Mouse (Mus musculus): ENCODE results near the gene Defa36. TPM values are rescaled to one million over a fixed set of nuclear protein-coding genes. Genes with fewer than 3 reads are reported as not detected.
"Not testable (repeated sequence)": the region's sequence is repeated elsewhere in the genome, so short reads cannot be mapped to it uniquely, and the experiment has no call there.

Gene Defa36
- 129 and 1,309 TPM in 2 replicates for polyA plus RNA-seq (2012; rRNA removed)

GRCm38 (mm10) chr8:21427111-21427510, at the start of gene Defa36:
Gene Defa36, plus strand, starts transcription at chr8:21427411.
- WGBS: no CpG with 5 or more reads among the region's 1 CpGs
- H3K36me3 ChIP-seq (ENCODE audit: control insufficient read depth, insufficient read depth, low read length): not testable (repeated sequence)

GRCm38 (mm10) chr8:21378215-21378614, 49.0 kb upstream of the Defa36 start, which contains the start of gene Defa2:
Gene Defa2, plus strand, starts transcription at chr8:21378515.
- H3K27me3 ChIP-seq (ENCODE audit: control insufficient read depth, insufficient read depth, low read length): not testable (repeated sequence)

More at GRCm38 (mm10) chr8:21427111-21427510, at the start of gene Defa36:
- not testable (repeated sequence) for H3K27ac ChIP-seq (ENCODE audit: insufficient read depth, low read depth, low read length); H3K4me1 ChIP-seq (ENCODE audit: control insufficient read depth, insufficient read depth, insufficient read length, low read length); H3K27me3 ChIP-seq (ENCODE audit: control insufficient read depth, insufficient read depth, low read length); H3K4me3 ChIP-seq (ENCODE audit: low read depth, low read length)

GRCm38 (mm10) chr8:21391511-21391910, 35.7 kb upstream of the Defa36 start, which contains the start of gene Defa33:
Gene Defa33, plus strand, starts transcription at chr8:21391811.
- not testable (repeated sequence) for H3K4me1 ChIP-seq (ENCODE audit: control insufficient read depth, insufficient read depth, insufficient read length, low read length); H3K36me3 ChIP-seq (ENCODE audit: control insufficient read depth, insufficient read depth, low read length); H3K27me3 ChIP-seq (ENCODE audit: control insufficient read depth, insufficient read depth, low read length); H3K27ac ChIP-seq (ENCODE audit: insufficient read depth, low read depth, low read length); H3K4me3 ChIP-seq (ENCODE audit: low read depth, low read length)
- WGBS: no CpG with 5 or more reads among the region's 2 CpGs

More at GRCm38 (mm10) chr8:21378215-21378614, 49.0 kb upstream of the Defa36 start, which contains the start of gene Defa2:
- H3K27ac ChIP-seq (ENCODE audit: insufficient read depth, low read depth, low read length); H3K4me1 ChIP-seq (ENCODE audit: control insufficient read depth, insufficient read depth, insufficient read length, low read length); H3K4me3 ChIP-seq (ENCODE audit: low read depth, low read length); H3K36me3 ChIP-seq (ENCODE audit: control insufficient read depth, insufficient read depth, low read length): not testable (repeated sequence)
- WGBS: no CpG with 5 or more reads among the region's 2 CpGs

- H3K4me1 ChIP-seq (ENCODE audit: control insufficient read depth, insufficient read depth, insufficient read length, low read length); H3K27ac ChIP-seq (ENCODE audit: insufficient read depth, low read depth, low read length); H3K36me3 ChIP-seq (ENCODE audit: control insufficient read depth, insufficient read depth, low read length); H3K27me3 ChIP-seq (ENCODE audit: control insufficient read depth, insufficient read depth, low read length); H3K4me3 ChIP-seq (ENCODE audit: low read depth, low read length): not testable (repeated sequence)
- no CpG with 5 or more reads among the region's 1 CpGs for WGBS
These were observed 29.2 kb downstream of the Defa36 start, which contains the start of gene Gm7849 for GRCm38 (mm10) chr8:21456460-21456859. Gene Gm7849, minus strand, starts transcription at chr8:21456560.

Other genes starting within 250 kb of the Defa36 start
- gene Defa31, start 235.8 kb upstream of the Defa36 start, polyA plus RNA-seq (2012; rRNA removed): not detected in 2 replicates
- gene Gm15293, start 225.8 kb upstream of the Defa36 start, polyA plus RNA-seq (2012; rRNA removed): 21.6 and 67.8 TPM in 2 replicates
- gene Gm15292, start 177.7 kb upstream of the Defa36 start, polyA plus RNA-seq (2012; rRNA removed): 8.1 and 33.1 TPM in 2 replicates
- not detected in 2 replicates for gene Defa27, start 111.9 kb upstream of the Defa36 start, polyA plus RNA-seq (2012; rRNA removed)
- gene Defa29, start 100.4 kb upstream of the Defa36 start, polyA plus RNA-seq (2012; rRNA removed): 143 and 523 TPM in 2 replicates
- 20.9 and 2,576 TPM in 2 replicates for gene Defa2, start 48.9 kb upstream of the Defa36 start, polyA plus RNA-seq (2012; rRNA removed)
- 3.5 and 1,155 TPM in 2 replicates for gene Defa33, start 35.6 kb upstream of the Defa36 start, polyA plus RNA-seq (2012; rRNA removed)
- gene Gm7849, start 29.1 kb downstream of the Defa36 start, polyA plus RNA-seq (2012; rRNA removed): not detected in 2 replicates
- 24.9 and 3,720 TPM in 2 replicates for gene Defa20, start 81.8 kb downstream of the Defa36 start, polyA plus RNA-seq (2012; rRNA removed)
- 474 TPM in 1 of 2 replicates, not detected in the other for gene Defa32, start 101.6 kb downstream of the Defa36 start, polyA plus RNA-seq (2012; rRNA removed)
- not detected in 2 replicates for gene Defa37, start 138.0 kb downstream of the Defa36 start, polyA plus RNA-seq (2012; rRNA removed)
- gene Defa28, start 155.6 kb downstream of the Defa36 start, polyA plus RNA-seq (2012; rRNA removed): not detected in 2 replicates
- 186 and 2,595 TPM in 2 replicates for gene Gm7861, start 167.1 kb downstream of the Defa36 start, polyA plus RNA-seq (2012; rRNA removed)
- 5.5 and 27.3 TPM in 2 replicates for gene Defa26, start 190.8 kb downstream of the Defa36 start, polyA plus RNA-seq (2012; rRNA removed)
- gene Defa17, start 228.4 kb downstream of the Defa36 start, polyA plus RNA-seq (2012; rRNA removed): 25.4 and 113 TPM in 2 replicates
- 3.2 TPM in 1 of 2 replicates, not detected in the other for gene Defa34, start 238.4 kb downstream of the Defa36 start, polyA plus RNA-seq (2012; rRNA removed)